Mouse (Mus musculus): ENCODE measurements at regions not wholly inside any gene's neighbourhood (a gene's known extent, or its start where the extent isn't known, plus 50 kb on each side); places are given as distances from the start of the nearest gene placed in this dataset.
"Not testable (repeated sequence)": the region's sequence is repeated elsewhere in the genome, so short reads cannot be mapped to it uniquely, and the experiment has no call there.

DNA sequence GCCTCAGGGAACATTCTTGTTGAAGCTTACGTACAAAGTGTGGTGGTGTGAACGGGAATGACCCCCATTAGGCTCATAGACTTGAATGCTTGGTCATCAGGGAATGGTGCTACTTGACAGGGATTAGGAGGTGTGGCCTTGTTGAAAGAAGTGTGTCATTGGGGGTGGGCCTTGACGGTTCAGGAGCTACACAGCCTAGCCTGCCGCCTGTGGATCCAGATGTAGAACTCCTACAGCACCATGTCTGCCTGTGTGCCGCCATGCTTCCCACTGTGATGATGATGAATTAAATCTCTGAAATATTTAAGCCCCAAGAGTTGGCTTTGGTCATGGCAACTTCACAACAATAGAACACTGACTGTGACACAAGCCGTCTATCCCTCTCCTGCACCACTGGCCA lies 163.6 kb downstream of the Ankrd50 start:
- DNase-seq (ENCODE audit: low spot score in 2 of 2), result no peak

DNA sequence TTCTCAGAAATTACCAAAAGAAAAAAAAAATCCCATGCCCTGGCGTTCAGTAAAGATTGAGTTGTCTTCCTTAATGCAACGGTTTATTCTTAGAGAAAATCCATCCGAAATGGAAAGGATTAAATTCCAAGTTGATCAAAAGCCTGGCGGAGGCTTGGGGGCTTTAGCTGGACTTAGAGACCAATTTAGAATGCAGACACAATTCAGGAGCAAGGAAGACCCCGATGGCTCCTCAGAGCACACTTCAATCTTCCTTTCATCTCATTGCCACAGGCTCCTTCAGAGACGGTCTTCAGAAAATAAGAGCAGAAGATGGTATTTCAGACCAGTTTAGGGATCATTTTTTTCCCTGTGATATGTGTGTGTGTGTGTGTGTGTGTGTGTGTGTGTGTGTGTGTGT lies 171.8 kb downstream of the Ankrd50 start:
- no peak for DNase-seq (ENCODE audit: low spot score in 2 of 2)

- no peak for DNase-seq (ENCODE audit: low spot score in 2 of 2)
Observed at GRCm38 (mm10) chr3:38312121-38312520, 172.5 kb downstream of the Ankrd50 start.

DNA sequence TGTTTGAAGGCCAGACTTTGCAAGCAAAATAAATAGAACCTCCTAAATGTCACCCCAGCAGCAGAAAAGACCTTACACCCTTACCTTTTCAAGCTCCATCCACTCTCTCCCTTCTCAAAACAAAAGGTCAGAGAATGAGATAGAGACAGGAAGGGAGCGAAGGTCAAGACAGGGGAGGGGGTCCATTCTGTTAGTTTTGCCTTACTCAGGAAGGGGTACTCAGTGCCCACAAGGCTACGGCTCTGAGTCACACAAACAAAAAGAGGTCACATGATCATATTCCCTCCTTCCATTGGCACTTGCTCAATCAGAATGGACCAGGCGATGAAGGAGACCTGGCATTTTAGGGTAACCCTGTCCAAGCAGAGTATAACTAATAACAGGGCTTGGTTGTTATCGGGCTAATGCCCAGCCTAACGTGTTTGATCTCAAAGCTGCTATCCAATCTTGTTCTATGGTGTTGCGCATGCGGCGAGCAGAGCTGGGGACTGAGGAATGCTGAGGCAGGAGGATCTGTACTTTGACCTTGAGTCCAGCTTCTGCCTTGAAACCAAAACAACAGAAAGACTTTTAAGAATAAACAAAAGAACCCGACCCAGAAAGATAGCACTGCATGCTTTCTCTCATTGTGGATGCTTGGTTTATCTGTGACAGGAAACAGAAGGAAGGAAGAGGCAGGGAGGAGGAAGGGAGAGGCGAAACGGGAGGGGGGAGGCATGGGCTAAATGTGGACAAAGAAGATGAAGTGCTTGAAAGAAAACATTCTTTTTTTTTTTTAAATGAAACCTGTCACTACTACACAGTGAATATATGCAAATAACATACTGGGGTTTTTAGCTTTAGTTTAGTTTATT lies 184.5 kb downstream of the Ankrd50 start:
- DNase-seq (ENCODE audit: low spot score in 2 of 2), result no peak

GRCm38 (mm10) chr3:38299236-38299897 lies 185.3 kb downstream of the Ankrd50 start:
- no peak for DNase-seq (ENCODE audit: low spot score in 2 of 2)

DNA sequence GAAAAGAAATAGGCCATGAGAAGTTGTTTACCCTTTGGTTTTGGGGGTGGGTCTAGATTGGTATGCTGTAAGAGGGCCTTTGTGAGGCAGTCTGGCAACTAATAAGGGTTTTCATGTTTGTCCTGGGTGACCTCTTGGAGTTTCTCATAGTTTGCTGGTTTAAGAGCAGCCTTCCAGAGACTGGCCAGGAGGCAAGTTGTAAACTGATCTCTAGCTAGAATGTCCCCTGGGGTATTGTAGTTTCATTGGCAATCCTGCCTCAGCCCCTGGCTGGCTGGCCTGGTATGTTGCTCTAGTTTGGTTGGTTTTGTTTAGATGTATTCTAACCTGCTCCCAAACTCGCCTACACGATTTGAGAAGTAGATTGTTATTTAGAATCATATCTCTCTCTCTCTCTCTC lies 187.1 kb downstream of the Ankrd50 start:
- no peak for DNase-seq (ENCODE audit: low spot score in 2 of 2)

GRCm38 (mm10) chr3:38289062-38289461 lies 195.6 kb downstream of the Ankrd50 start:
- no peak for DNase-seq (ENCODE audit: low spot score in 2 of 2)

- DNase-seq (ENCODE audit: low spot score in 2 of 2), result no peak
Observed at GRCm38 (mm10) chr3:38283687-38284124, 200.9 kb downstream of the Ankrd50 start.

DNA sequence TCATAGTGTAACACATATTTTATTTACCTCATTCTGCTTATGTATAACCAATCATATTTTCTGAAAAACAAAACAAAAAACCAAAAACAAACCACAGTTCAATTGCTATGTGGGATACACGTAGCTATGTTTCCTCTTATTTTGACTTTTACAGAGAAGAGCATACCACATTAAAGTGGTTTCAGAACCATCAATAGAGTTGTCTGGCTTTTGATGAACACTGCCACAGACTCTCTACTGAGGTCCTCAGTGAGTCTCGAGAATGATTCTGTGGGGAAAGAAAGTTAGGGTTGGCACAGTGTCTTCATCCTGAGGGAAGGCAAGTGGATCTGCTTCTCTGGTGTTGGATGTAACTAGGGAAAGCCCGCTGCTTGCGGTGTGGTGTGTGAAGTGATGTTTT lies 201.8 kb downstream of the Ankrd50 start:
- DNase-seq (ENCODE audit: low spot score in 2 of 2), result no peak

DNA sequence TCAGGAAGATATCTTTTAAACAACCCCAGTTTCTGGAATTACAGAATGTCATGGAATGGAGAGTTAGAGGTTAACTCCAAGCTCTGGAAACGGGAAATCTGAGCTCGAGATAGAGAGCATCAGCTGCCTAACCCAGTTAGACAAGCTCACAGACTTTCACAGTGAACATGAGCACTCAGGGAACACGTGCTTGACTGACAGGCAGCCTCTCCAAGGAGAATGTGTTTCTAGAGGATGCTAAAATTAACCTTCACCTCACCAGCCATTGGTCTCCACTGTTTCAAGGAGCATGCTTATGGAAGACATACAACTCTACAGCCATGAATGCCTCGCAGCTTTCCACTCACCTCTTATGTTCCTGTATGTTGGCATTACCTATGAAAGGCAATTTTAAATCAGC lies 203.0 kb downstream of the Ankrd50 start:
- DNase-seq (ENCODE audit: low spot score in 2 of 2), result no peak

- DNase-seq (ENCODE audit: low spot score in 2 of 2), result no peak
Observed at GRCm38 (mm10) chr3:38280876-38281275, 203.8 kb downstream of the Ankrd50 start.

GRCm38 (mm10) chr3:38280105-38280504 lies 204.5 kb downstream of the Ankrd50 start:
- no peak for DNase-seq (ENCODE audit: low spot score in 2 of 2)

- DNase-seq (ENCODE audit: low spot score in 2 of 2), result no peak
Observed at GRCm38 (mm10) chr3:38276948-38277504, 207.6 kb downstream of the Ankrd50 start.

DNA sequence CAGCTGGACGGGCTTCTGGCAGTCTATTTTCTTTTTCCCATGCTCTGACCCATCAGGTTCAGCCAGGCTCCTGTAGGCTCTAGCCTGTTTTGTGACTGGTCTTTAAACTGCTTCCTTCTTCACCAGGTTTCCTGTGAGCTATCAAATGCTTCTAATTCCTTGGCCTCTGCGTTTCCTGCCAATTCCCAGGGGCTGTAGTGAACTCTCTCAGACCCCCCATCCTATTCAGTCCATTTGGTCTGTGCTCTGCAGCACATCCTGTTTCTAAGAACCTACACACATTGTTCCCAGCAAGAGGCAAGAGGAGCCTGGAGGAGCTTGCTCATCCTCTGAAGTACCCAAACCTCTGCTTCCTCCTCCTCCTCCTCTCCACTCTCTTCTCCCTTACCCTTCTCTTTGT lies 209.3 kb downstream of the Ankrd50 start:
- DNase-seq (ENCODE audit: low spot score in 2 of 2), result no peak

DNA sequence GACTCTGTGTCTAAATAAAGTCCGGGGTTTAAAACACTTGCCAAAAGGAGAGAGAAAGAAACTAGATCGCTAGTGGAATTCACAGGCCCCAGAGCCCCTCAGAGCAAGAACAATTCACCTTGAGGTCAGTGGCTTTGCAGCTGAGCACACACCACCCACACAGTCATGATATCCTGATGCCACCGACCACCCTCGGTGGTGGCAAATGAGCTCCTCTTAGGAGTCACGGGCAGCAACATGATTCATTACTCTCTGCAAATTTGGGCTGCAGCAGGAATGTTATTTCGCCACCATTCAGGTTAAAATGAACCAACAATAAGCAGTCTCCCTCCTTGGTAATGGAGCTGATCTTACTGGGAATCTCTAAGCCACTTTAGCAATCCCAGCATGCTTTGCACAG lies 213.9 kb downstream of the Ankrd50 start:
- no peak for DNase-seq (ENCODE audit: low spot score in 2 of 2)

DNA sequence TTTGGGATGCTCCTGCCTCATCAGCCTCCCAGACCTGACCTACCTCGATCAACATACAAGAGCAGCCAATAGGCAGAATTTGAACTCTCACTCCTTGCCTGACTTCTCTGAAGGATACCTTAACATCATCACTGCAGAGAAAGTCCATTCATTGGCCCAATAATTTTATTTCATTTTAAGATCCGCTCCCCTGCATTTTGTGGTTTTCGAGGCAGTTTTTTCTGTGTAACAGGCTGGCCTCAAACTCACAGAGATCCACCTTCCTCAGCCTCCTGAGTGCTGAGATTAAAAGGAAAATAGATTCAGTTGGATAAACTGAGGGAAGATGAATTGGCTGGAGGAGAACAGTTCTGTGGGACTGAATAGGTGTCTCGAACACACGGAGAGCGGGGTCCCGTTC lies 216.4 kb downstream of the Ankrd50 start:
- DNase-seq (ENCODE audit: low spot score in 2 of 2), result no peak

DNA sequence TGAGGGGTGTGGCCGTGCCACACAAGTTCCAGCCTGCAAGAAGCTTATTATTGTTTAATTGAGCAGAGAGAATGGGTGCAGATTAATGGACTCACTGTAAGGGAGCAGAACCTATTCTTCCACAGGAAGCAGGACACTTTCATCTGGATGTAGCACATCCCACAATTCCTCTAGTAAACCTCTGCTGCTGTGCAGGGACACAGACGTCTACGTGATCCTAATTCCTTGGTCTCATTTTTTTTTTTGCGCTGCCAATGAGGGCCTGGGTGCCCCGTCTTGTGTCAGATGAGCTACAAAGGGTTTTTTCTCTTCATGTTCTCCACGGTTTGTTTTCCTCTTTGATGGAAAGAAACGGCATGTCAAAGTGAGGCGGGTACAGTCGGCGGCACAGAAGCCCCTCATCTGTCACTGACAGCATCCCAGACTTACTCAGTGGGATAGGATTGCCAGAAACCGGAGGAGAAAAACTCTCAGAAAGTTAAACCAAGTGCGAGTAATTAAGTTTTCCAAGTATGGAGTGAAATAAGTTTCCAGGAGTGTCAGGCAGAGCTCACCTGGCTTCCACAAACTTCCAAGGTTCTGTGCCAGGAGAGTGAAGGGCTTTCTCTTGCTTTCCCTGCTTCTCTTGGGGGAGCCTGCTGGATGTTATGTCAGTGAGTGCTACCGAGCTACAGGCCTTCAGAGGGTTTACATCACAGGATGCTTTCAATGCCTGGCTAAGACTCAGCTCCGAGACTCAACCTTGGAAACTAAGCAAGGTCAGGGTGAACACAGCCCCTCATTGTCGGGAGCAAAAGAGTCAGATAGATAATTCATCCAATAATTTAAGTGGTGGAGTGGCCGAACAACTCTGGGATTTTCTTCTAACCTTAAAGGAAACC lies 221.1 kb downstream of the Ankrd50 start:
- DNase-seq (ENCODE audit: low spot score in 2 of 2), result no peak

DNA sequence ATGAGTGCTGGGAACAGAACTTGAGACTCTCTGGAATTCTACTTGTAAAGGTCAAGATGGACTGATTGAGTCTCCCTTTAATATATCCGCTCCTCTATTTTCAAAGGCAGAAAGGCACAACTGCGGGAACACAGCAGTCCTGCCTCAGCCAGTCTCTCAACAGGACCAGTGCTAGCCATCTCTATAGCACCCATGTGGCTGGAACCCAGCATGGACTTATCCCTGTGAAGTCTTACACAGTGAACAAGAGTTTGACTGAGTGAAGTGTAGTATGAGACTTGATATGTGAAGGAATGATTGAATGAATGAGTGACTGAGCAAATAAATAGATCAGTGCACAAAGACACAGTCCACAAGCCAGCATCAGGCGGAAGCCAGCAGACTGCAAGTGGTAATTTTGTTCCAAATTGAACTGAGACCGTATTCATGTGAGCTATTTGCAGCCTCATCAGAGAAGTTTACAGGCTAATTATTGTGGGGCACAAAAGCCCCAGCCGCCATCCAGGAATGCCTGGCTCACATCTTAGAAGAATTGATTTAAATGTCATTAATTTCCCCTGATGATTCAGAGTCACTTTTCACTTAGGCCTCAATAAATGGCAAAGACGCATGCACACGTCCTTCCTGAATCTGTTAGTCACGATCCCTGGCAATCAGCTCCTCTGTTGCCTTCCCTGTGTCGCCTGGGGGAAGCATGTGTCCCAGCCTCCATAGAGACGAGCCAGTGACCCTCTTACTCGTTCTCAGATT lies 223.1 kb downstream of the Ankrd50 start:
- DNase-seq (ENCODE audit: low spot score in 2 of 2), result peak in 1 of 2 experiments; percentile 10

GRCm38 (mm10) chr3:38259223-38259622 lies 225.4 kb downstream of the Ankrd50 start:
- DNase-seq (ENCODE audit: low spot score in 2 of 2), result not testable (repeated sequence)

- no peak for DNase-seq (ENCODE audit: low spot score in 2 of 2)
Observed at GRCm38 (mm10) chr3:38257843-38258290, 226.8 kb downstream of the Ankrd50 start.

All from right cerebral cortex, adult 2 months (tissue).